21 mouse cellular contexts compared by ENCODE assay signal in the genomic region with DNA sequence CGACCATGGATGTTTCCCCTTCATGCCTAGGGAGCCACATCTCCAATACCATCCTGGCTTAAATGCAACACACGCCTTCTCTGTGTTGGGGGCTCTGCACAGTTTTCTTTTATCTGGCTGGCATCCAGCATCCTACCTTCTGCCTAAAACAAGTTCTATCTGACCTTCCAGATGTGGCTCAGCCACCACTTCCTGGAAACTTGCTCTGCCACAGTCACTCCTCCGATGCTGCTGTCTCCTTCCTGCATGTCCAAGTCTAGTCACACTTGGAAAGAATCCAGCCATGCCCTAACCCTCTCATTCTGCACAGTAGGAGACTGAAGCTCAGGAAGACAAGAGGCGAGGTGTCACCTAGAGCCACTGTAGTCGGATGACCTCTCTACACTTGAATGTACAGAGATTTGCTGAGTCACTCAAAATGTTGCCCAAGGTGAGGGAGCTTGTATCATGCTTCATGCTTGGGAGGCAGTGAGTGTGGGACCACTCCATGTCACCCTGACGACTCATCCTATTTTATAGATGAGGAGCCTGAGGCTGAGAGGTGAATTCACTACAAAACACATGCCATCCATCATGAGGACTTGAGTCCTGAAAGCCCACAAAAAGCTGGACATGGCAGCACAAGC.
A peak's percentile ranks its signal among the peaks of the same experiment; 100 is the strongest.
DNase-seq lines count a peak whose midpoint lies in the region; ATAC-seq and TF ChIP-seq lines count a peak whose summit lies in the region.
"Had no signal": no experiment of that assay in that cellular context is flagged by ENCODE, and none has a peak within 500 bp of the region (broad histone marks: within the 10 kb centered on the region; RNA-seq: fewer than 3 reads in every experiment).

No protein-coding gene starts in this region.

- H3K9ac ChIP-seq in intestine, postnatal 0 days (ENCODE audit: low read depth, low read length), result no peak overlapping the region
- no peak overlapping the region for H3K9ac ChIP-seq in intestine, embryonic 16.5 days (ENCODE audit: low read depth, low read length)
- no peak overlapping the region for H3K9ac ChIP-seq in ES-E14 (ENCODE audit: insufficient read depth, low read depth, low read length, poor library complexity, severe bottlenecking)
- no peak overlapping the region for H3K9ac ChIP-seq in liver, embryonic 16.5 days (ENCODE audit: low read depth, low read length)
- H3K9ac ChIP-seq: embryonic facial prominence, embryonic 15.5 days; neural tube, embryonic 15.5 days; stomach, embryonic 15.5 days had no signal

- H3K4me2 ChIP-seq in intestine, postnatal 0 days (replicated peaks; ENCODE audit: low read depth), result no peak overlapping the region
- no peak overlapping the region for H3K4me2 ChIP-seq in intestine, embryonic 16.5 days (ENCODE audit: low read depth, low read length)
- H3K4me2 ChIP-seq in liver, embryonic 16.5 days (ENCODE audit: low read depth, low read length), result no peak overlapping the region
- H3K4me2 ChIP-seq: embryonic facial prominence, embryonic 15.5 days; neural tube, embryonic 15.5 days; stomach, embryonic 15.5 days had no signal

- no peak for DNase-seq in ES-E14 (ENCODE audit: low read depth, low spot score)
- DNase-seq in right cerebral cortex, adult 2 months (ENCODE audit: low spot score in 2 of 2), result no peak
- DNase-seq in kidney, postnatal 25 days, result no peak
- DNase-seq in adrenal gland, postnatal 25 days, result no peak
- DNase-seq: adrenal gland, postnatal 14 days; B cell, adult 2 months; cerebellum, adult 11-12 months; cerebellum, postnatal 25 days; gastrocnemius, postnatal 14 days; kidney, adult 8-10 months; layer of hippocampus, adult 9-11 months; lung, adult 2 months; lung, postnatal 4 days; midbrain, embryonic 14.5 days had no signal

- no peaks in the 10 kb centered on the region for H3K27me3 ChIP-seq in intestine, postnatal 0 days (replicated peaks; ENCODE audit: control insufficient read depth, insufficient read depth, low read length)
- H3K27me3 ChIP-seq in intestine, embryonic 16.5 days (replicated peaks; ENCODE audit: control insufficient read depth, insufficient read depth, low read length), result no peaks in the 10 kb centered on the region
- no peaks in the 10 kb centered on the region for H3K27me3 ChIP-seq in liver, embryonic 16.5 days (ENCODE audit: control insufficient read depth, insufficient read depth, low read depth, low read length)
- H3K27me3 ChIP-seq: embryonic facial prominence, embryonic 15.5 days; neural tube, embryonic 15.5 days; stomach, embryonic 15.5 days had no signal

- no peak overlapping the region for H3K4me3 ChIP-seq in intestine, postnatal 0 days (ENCODE audit: low read depth, low read length)
- H3K4me3 ChIP-seq in intestine, embryonic 16.5 days (ENCODE audit: low read length), result no peak overlapping the region
- H3K4me3 ChIP-seq in ES-E14 (ENCODE audit: insufficient read depth in 1 of 2, low read depth in 1 of 2, low read length in 2 of 2, poor library complexity in 1 of 2, severe bottlenecking in 1 of 2), result no peak overlapping the region
- H3K4me3 ChIP-seq in liver, embryonic 16.5 days (ENCODE audit: low read depth, low read length), result no peak overlapping the region
- H3K4me3 ChIP-seq: embryonic facial prominence, embryonic 15.5 days; neural tube, embryonic 15.5 days; stomach, embryonic 15.5 days had no signal

- in situ Hi-C loops in ES-E14 (cut with MboI; ENCODE audit: low sequenced_read_pairs in 2 of 2, unreplicated experiment in 2 of 2), result no loop called here

- no peaks in the 10 kb centered on the region for H3K9me3 ChIP-seq in intestine, postnatal 0 days (ENCODE audit: control insufficient read depth)
- no peaks in the 10 kb centered on the region for H3K9me3 ChIP-seq in intestine, embryonic 16.5 days (ENCODE audit: control insufficient read depth, low read length)
- H3K9me3 ChIP-seq in ES-E14 (ENCODE audit: control insufficient read depth, insufficient read depth, low read depth, low read length), result no peaks in the 10 kb centered on the region
- H3K9me3 ChIP-seq in liver, embryonic 16.5 days (replicated peaks; ENCODE audit: control insufficient read depth, low read length), result no peaks in the 10 kb centered on the region
- H3K9me3 ChIP-seq: embryonic facial prominence, embryonic 15.5 days; neural tube, embryonic 15.5 days; stomach, embryonic 15.5 days had no signal

- 0 out of 2 replicates have a peak, but pooled peaks have one; percentile 22 for ATAC-seq in intestine, postnatal 0 days
- ATAC-seq in intestine, embryonic 16.5 days, result no peak
- ATAC-seq in hematopoietic stem cell, adult 5-6 weeks (replicated peaks in 1 of 2; ENCODE audit: insufficient read depth in 1 of 2, low FRiP score in 2 of 2, low TSS enrichment in 1 of 2, low read depth in 1 of 2, poor library complexity in 2 of 2, severe bottlenecking in 2 of 2), result peak; percentile 27; a peak in 2 of 4 replicates
- 0 out of 2 replicates have a peak, but pooled peaks have one; percentile 16 for ATAC-seq in liver, embryonic 16.5 days (ENCODE audit: low read depth)

- WGBS in intestine, postnatal 0 days, result 74% methylated on average over 6 of the region's 6 CpGs
- 72% methylated on average over 6 of the region's 6 CpGs for whole genome bisulfite sequencing in intestine, embryonic 16.5 days
- WGBS in liver, embryonic 16.5 days (ENCODE audit: insufficient replicate concordance), result 30% methylated on average over 6 of the region's 6 CpGs

- no peaks in the 10 kb centered on the region for H3K36me3 ChIP-seq in intestine, postnatal 0 days (ENCODE audit: control insufficient read depth, insufficient read depth)
- H3K36me3 ChIP-seq in intestine, embryonic 16.5 days (ENCODE audit: control insufficient read depth, insufficient read depth, low read length), result no peaks in the 10 kb centered on the region
- H3K36me3 ChIP-seq in ES-E14 (ENCODE audit: control insufficient read depth, insufficient read depth, low read length, poor library complexity, severe bottlenecking), result no peaks in the 10 kb centered on the region
- H3K36me3 ChIP-seq in liver, embryonic 16.5 days (ENCODE audit: control insufficient read depth, insufficient read depth), result no peaks in the 10 kb centered on the region
- H3K36me3 ChIP-seq: embryonic facial prominence, embryonic 15.5 days; neural tube, embryonic 15.5 days; stomach, embryonic 15.5 days had no signal

- TF ChIP-seq CTCF in intestine, postnatal 0 days (IDR thresholded peaks at IDR 0.05; ENCODE audit: low read depth), result no peak

- no peak overlapping the region for H3K27ac ChIP-seq in intestine, postnatal 0 days (ENCODE audit: low read depth, low read length)
- no peak overlapping the region for H3K27ac ChIP-seq in intestine, embryonic 16.5 days (ENCODE audit: low read length)
- H3K27ac ChIP-seq in ES-E14 (ENCODE audit: insufficient read depth, low read depth, low read length, poor library complexity, severe bottlenecking), result no peak overlapping the region
- no peak overlapping the region for H3K27ac ChIP-seq in liver, embryonic 16.5 days (ENCODE audit: low read length)
- H3K27ac ChIP-seq: embryonic facial prominence, embryonic 15.5 days; neural tube, embryonic 15.5 days; stomach, embryonic 15.5 days had no signal

- H3K4me1 ChIP-seq in intestine, postnatal 0 days (replicated peaks; ENCODE audit: control insufficient read depth, insufficient read depth, low read length), result peaks cover 3% of the 10 kb centered on the region; the same call in 1 of the 2 replicates
- H3K4me1 ChIP-seq in intestine, embryonic 16.5 days (ENCODE audit: control insufficient read depth, insufficient read depth, low read length), result no peaks in the 10 kb centered on the region
- H3K4me1 ChIP-seq in ES-E14 (ENCODE audit: control insufficient read depth in 2 of 2, insufficient read depth in 2 of 2, low read length in 2 of 2, poor library complexity in 1 of 2), result no peaks in the 10 kb centered on the region
- no peaks in the 10 kb centered on the region; the same call in 1 of the 2 replicates for H3K4me1 ChIP-seq in liver, embryonic 16.5 days (ENCODE audit: control insufficient read depth, low read depth, low read length)

TF ChIP-seq in ES-E14, 5 proteins besides CTCF, POLR2A, EP300 and RAD21:
- TF ChIP-seq MAFK (IDR thresholded peaks at IDR 0.05; ENCODE audit: insufficient read depth, low read depth, low read length) (peak; percentile 59), HCFC1 (IDR thresholded peaks at IDR 0.05; ENCODE audit: borderline replicate concordance, insufficient read depth, low read length) (no peak)
